Mouse (Mus musculus) C2C12 (cell line): ENCODE measurements around the gene Tomm22.

ENCODE experiments used
- CEBPB ChIP-seq: IDR thresholded peaks from one replicate; pipeline ENCODE4 v1.6.1; 2011; ENCODE audit warnings: low read depth, mild to moderate bottlenecking, control low read depth, moderate library complexity
- CTCF ChIP-seq: IDR thresholded peaks from one replicate; pipeline ENCODE4 v1.5.1; 2011; ENCODE audit not compliant: control insufficient read depth, insufficient read depth, insufficient read length
- FOSL1 ChIP-seq: IDR thresholded peaks from one replicate; pipeline ENCODE4 v1.8.0; 2011; ENCODE audit warnings: mild to moderate bottlenecking, low read length; ENCODE audit not compliant: poor library complexity, insufficient read depth, severe bottlenecking
- MYOD1 ChIP-seq: IDR thresholded peaks from one replicate; pipeline ENCODE4 v1.6.1; 2011; ENCODE audit warnings: low read depth; ENCODE audit not compliant: control insufficient read depth, insufficient read length
- MYOG ChIP-seq: IDR thresholded peaks from one replicate; pipeline ENCODE4 v1.6.1; 2011; ENCODE audit not compliant: control insufficient read depth, insufficient read length; ENCODE audit errors: extremely low read depth
- USF1 ChIP-seq: IDR thresholded peaks from one replicate; pipeline ENCODE4 v1.6.1; 2011; ENCODE audit warnings: low read depth, mild to moderate bottlenecking, control low read depth, moderate library complexity

DNA sequence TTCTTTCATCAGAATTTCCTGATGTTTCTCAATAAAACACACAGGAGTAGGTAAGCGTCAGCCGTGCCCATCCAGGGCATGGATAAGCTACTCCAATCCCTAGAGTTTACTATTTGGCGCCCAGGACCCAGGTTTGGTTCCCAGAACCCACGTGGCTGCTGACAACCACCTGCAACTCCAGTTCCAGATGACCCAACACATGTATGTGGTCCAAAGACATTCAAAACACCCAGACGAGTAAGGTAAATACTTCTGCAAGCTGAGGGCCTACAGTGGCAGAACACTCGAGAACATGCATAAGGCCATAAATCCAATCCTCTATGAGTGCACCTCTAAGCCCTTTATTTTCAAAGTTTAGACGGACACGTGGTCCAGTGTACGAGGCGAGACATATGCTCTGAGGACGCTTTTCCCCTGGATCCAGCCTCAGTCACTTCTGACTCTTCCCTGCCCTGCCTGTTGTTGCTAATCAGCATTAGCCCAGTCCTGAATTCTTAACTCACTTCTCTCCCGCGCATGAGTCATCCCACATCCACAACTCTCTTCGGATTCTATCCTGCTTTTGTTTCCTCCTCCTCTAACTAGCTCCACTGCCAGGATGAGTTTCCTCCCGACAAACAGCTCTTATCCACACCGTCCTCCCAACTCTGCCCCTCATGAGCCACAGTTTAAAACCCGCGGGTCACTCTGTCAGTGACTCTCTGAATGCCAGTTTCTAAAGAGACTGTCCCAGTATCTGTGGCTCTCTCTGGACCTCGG lies 13.2 kb downstream of the Tomm22 start:
- TF ChIP-seq CTCF (no peak), MYOD1 (no peak), CEBPB (no peak), MYOG (no peak), USF1 (peak; percentile 67), FOSL1 (peak; percentile 46)
